Mouse (Mus musculus): ENCODE results near the gene Dus3l. TPM values are rescaled to one million over a fixed set of nuclear protein-coding genes. Genes with fewer than 3 reads are reported as not detected.

The Dus3l gene
- total RNA-seq (2017): 21.0 and 26.2 TPM in 2 replicates

DNA sequence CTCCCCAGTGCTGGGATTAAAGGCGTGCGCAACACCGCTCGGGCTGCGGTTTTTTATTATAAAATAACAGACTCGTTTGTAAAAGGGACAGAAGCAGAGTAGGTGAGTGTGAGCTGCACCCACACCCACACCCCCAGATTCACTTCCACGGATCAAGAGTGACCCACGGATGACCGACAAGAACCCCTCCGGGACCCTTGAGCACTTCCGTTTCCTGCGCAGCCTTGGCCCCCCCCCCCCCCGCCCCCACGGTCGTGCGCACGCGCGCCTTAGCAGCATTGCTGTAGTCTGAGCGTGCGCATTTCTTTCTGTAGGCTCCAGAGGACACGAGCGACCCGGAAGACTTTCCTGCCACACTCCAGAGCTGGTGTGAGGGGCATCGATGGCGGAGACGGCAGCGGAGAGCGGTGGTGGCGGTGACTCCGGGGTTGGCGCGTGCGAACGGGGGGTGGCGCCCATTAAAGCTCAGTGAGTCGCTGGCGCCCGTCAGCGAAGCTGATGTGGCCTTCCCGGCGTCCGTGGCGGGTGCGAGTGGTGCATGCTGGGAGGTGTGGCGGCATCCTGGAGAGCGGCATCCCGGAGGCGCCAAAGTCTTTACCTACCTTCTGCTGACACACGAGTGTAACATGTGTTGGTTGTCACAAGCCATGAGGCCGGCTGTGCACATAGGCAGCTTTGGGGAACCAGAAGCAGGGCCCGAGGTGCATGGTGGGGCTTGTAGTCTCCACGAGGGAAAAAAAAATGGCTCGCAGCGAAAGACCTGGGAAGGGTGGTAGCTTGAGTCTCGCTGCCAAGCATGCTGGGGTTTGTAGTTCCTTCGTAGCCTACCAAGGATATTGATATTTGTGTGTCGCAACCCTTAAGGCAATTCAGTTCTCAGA lies at the start of gene Dus3l:
Gene Dus3l (plus strand): TSS at position 284 of the 881 bp plus-strand sequence.
- peak; percentile 75 to 78 for ATAC-seq (replicated peaks in 1 of 2; ENCODE audit: insufficient read depth in 1 of 2, low FRiP score in 2 of 2, low TSS enrichment in 1 of 2, low read depth in 1 of 2, poor library complexity in 2 of 2, severe bottlenecking in 2 of 2)

DNA sequence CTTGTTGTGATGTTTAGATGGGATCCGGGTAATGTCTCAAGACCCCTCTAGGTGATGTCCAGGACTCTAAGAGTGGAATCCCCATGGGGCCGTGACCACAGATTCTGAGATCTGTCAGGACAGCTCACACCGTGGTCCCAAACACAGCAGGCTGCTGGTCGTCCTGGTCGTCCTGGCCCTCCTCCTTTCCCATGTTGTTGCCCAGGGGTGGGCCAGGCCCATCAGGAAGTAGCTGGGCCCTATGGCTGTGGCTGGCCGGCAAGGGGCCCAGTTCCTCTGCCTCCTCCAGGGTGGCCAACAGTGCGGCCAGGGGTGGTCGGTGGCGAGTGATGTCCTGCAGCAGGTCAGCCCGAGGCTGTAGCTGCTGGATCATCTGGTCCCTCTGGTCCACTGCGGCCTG lies 49.2 kb upstream of the Dus3l start:
- no peak for ATAC-seq (replicated peaks in 1 of 2; ENCODE audit: insufficient read depth in 1 of 2, low FRiP score in 2 of 2, low TSS enrichment in 1 of 2, low read depth in 1 of 2, poor library complexity in 2 of 2, severe bottlenecking in 2 of 2)

DNA sequence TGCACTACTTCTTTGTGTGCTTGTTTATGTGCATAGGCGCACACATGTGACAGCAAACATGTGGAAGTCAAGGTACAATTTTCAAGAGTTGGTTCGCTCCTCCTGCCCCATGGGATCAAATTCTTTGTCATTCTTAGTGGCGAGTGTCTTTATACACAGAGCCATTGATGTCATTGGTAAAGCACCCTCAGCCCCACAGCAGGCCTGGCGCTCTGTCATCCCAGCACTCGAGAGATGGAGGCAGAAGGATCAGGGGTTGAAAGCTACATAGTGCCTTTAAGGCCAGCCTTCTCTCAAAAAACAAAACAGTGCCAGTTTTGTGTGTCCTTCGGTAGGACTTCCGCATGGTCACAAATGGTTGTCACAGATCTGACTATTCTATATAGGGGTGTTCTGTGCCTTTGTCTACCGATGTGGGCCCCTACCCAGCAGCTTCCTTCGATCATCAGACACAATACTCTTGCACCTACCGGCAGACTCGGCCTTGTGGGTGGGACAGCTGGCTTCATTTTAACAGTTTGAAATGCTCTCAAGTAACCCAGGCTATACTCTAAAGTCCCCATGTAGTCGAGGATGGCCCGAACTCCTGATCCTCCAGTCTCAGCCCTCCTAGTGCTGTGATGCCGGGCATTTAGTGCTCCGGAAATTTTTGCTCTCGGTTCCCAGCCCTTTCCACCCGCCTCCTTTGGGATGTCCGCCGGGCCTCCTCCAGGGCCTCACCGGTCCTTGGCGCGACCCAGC lies 48.5 kb upstream of the Dus3l start:
- no peak for ATAC-seq (replicated peaks in 1 of 2; ENCODE audit: insufficient read depth in 1 of 2, low FRiP score in 2 of 2, low TSS enrichment in 1 of 2, low read depth in 1 of 2, poor library complexity in 2 of 2, severe bottlenecking in 2 of 2)

DNA sequence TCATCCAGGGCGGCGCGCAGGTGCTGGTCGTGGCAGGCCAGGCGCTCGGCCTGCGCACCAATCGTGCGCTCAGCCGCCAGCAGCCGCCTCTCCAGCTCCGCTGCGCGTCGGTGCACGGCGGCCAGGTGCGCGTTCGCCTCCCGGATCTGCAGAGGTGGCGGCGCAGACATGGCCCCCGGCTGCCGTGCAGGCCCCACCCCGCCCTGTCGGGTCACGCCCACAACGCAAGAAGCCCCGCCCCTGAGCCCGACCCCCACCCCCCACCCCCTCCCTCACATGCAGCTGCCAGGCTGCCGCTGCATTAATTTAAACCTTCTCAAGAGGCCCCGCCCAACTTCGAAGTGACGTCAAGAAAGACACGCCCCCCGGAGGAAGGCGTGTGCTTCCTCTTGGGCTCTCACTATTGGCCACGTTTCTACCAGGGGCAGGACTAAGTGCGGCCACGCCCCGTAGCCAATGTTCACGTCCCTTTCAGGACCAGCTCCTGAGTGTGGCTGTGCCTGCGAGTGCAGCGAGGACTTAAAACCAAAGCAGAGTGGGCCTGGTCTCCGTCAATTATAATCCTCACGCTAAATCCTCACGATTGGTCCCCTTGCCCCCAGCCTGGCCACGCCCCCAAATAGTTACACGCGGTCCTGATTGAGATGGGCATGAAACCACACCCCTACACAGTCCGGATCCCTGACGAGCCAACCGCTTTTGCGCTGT lies 47.7 kb upstream of the Dus3l start:
- ATAC-seq (replicated peaks in 1 of 2; ENCODE audit: insufficient read depth in 1 of 2, low FRiP score in 2 of 2, low TSS enrichment in 1 of 2, low read depth in 1 of 2, poor library complexity in 2 of 2, severe bottlenecking in 2 of 2): peak; percentile 89 to 91

DNA sequence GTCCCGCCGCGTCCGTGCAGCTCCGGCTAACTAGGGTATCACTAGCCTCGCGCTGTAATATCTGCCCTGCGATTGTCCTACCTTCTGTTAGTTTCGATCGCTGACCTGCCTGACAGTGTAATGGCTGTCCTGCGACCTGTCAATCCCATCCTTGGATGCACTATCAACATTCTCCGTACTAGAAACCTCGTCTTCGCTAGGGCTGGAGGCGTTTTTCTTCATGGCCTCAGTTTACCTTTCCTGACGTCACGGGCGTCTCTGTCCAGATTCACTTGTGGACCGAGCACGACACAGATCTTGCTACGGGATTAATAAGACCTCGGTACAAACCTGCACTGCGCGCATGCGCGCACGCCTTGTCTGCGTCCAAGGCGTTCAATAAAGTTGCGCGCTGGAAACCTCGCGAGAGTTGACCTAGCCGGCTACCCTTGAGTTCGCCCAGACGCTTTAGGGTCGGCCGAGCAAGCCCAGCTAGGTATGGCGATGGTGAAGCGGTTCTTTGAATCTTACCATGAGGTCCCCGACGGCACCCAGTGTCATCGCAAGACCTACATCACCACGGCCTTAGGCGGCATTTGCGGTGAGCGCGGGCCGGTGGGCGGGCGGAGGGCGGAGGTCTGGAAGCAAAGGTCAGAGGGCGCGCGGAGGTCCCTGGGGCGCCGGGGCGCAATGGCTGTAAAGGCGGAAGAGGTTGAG lies 47.0 kb upstream of the Dus3l start, which contains the start of the genes Ndufa11 and Vmac:
Gene Ndufa11 (plus strand): TSS at position 405 of the 696 bp plus-strand sequence.
Gene Vmac (minus strand): TSS at position 660 of the 696 bp plus-strand sequence.
- peak; percentile 63 to 70 for ATAC-seq (replicated peaks in 1 of 2; ENCODE audit: insufficient read depth in 1 of 2, low FRiP score in 2 of 2, low TSS enrichment in 1 of 2, low read depth in 1 of 2, poor library complexity in 2 of 2, severe bottlenecking in 2 of 2)

DNA sequence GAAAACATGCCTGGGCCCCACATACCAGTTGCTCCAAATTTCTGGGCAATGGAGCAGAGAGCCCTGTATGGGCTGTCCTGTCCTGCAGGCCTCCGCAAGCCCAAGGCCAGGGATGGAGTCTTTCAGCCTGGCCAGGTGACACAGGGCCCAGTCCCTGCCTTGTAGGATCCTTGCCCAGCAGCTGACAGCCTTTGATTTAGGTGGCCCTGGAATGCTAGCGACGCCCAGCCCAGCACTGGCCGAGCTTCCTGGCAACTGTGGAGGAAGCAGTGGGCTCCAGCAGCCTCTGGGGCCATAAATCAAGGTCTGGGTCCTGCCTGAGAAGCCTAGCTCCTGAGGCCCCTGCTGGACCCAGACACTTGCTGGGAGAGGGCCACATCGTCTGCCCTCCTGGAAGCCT lies 42.1 kb upstream of the Dus3l start:
- ATAC-seq (replicated peaks in 1 of 2; ENCODE audit: insufficient read depth in 1 of 2, low FRiP score in 2 of 2, low TSS enrichment in 1 of 2, low read depth in 1 of 2, poor library complexity in 2 of 2, severe bottlenecking in 2 of 2): no peak

DNA sequence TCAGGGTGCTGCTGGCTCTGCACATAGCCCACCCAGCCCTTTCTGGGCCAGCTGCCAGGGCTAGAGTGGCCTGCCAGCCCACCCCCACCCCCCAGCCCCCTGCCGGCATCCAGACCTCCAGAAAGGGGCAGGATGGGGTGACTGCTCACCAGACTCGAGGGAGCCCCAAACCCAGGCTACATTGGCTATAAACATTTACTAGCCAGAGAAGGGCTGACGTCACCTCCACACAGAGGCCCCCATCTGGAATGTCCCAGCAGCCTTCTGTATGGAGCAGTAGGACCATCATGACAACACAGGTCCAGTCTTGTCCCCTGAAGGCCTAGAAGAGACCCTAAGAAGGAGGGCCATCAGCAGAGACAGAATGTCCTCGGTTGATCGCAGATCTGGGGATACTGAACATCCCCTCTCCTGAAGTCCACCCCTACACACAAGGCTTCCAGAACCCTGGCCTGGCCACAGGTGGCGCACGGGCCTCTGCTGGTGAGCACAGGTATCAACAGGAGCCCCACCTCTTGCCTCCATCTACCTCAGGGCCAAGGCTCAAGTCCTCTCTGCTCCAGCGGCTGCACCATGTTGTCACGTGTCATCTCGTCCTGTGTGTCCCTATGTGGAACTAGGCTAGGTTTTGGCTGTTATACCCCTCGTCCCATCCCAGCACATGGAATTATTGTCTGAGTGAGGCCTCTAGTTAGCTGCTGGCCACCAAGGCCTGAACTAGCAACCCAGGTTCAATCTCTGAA lies 41.0 kb upstream of the Dus3l start:
- no peak for ATAC-seq (replicated peaks in 1 of 2; ENCODE audit: insufficient read depth in 1 of 2, low FRiP score in 2 of 2, low TSS enrichment in 1 of 2, low read depth in 1 of 2, poor library complexity in 2 of 2, severe bottlenecking in 2 of 2)

DNA sequence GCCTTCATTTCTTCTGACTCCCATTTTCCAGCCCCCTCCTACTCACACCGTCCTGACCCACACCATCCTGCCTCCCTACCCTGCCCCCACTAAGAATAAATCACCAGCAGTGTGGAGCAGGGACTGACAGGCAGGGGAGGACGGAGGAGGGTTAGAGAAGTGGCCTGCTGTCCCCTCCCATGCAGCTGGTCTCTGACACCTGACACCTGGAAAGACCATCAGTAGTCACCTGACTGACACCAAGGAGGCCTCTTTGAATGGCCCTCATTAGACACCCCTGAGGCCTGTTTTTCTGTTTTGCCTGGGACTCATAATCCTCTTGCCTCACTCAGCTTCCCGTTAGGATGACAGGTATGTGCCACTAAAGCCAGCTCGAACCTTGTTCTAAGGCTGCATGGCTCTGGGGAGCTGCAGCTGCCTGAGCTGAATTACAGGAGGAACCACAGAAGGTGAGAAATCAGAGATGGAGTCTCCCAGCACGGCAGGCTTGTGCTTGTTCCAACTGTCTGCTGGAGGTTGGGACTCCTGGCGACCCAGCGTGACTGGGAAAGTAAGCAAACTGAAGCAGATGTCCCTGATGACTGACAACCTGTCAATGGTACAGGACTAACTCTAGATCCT lies 37.4 kb upstream of the Dus3l start:
- ATAC-seq (replicated peaks in 1 of 2; ENCODE audit: insufficient read depth in 1 of 2, low FRiP score in 2 of 2, low TSS enrichment in 1 of 2, low read depth in 1 of 2, poor library complexity in 2 of 2, severe bottlenecking in 2 of 2): no peak

DNA sequence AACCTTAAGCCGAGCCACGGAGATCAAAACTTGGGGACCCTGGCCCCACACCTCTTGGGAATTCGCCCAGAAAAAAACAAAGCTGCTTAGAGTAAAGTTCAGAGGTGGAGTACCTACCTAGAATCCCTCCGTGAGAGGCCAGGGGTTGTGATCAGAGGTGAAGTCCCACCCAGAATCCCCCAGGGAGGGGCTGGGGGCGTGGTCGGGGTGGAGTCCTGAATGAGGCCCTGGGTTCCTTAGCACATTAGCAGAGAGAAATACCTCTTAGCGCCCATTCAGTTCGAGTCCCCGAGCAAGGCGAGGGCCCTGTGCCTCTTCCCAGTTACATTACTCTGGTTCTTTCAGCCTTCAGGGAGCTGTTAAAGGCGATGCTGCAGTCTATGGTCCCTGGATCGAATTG lies 36.9 kb upstream of the Dus3l start:
- ATAC-seq (replicated peaks in 1 of 2; ENCODE audit: insufficient read depth in 1 of 2, low FRiP score in 2 of 2, low TSS enrichment in 1 of 2, low read depth in 1 of 2, poor library complexity in 2 of 2, severe bottlenecking in 2 of 2): no peak

DNA sequence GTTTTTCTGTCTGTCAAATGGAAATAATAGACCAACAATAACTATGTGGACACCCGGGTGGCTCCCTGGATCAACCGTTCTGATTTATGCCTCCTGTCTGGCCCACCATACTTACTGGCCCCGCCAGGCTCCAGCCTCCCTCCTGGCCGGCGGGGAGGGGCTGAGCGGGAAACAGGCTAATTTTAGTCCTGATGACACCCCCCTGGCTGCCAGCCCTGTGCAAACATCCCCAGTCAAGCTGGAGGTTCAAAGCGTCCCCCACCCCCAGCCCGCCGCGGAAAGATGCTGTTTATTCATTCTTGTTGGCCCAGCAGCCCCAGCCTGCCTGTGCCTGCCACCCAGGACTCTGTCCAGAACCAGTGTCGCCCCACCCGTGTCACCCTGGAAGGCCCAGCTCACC lies 36.4 kb upstream of the Dus3l start:
- no peak for ATAC-seq (replicated peaks in 1 of 2; ENCODE audit: insufficient read depth in 1 of 2, low FRiP score in 2 of 2, low TSS enrichment in 1 of 2, low read depth in 1 of 2, poor library complexity in 2 of 2, severe bottlenecking in 2 of 2)

DNA sequence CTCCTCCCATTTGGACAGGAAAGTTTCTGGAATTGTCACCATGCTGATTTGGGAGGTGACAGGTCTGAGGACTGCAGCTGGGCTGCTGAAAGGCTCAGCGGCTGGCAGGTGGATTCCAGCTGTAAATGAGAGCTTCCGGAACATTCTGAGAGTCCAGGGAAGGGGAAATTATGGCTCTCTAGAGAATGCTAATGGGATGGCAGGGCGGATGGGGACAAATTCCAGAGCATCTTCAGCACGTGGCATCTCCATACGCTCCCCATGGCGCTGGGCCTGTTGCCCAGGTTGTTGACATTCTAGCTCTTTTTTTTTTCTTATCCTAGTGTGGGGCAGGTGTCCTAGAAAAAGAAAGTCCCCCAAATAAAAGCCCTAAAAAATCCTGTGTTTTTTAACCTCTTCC lies 35.4 kb upstream of the Dus3l start:
- no peak for ATAC-seq (replicated peaks in 1 of 2; ENCODE audit: insufficient read depth in 1 of 2, low FRiP score in 2 of 2, low TSS enrichment in 1 of 2, low read depth in 1 of 2, poor library complexity in 2 of 2, severe bottlenecking in 2 of 2)

DNA sequence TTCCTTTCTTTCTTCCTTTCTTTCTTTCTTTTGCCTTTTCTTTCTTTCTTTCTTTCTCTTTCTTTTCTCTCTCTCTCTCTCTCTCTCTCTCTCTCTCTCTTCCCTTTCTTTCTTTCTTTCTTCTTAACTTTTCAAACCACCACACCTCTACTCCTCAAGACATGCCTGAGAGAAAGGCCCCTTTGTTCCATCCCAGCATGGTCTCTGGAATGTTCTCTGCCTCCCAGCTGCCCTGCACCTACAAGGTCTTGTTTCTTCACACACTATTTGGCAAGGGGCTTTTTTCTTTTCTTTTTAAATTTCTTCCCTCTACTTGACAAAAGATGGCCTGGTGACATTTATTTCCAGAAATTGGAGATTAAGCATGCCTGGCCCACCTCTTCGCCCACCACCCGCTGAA lies 34.9 kb upstream of the Dus3l start:
- ATAC-seq (replicated peaks in 1 of 2; ENCODE audit: insufficient read depth in 1 of 2, low FRiP score in 2 of 2, low TSS enrichment in 1 of 2, low read depth in 1 of 2, poor library complexity in 2 of 2, severe bottlenecking in 2 of 2): no peak

DNA sequence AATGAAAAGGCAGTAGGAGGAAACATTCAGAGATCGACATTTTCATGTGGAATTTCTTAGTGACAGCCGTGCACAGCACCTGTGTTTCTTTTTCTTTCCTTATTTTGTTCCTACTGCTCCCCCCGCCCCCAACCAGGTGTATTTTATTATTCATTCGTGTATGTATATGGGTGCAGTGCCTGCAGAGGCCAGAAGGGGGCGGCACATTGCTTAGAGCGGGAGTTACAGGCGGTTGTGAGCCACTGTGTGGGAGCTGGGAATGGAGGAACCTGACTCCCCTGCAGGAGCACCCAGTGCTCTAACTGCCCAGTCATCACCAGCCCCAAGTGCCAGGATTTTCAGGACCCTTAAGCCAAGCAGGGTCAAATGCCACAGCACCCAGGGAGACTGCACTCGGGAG lies 28.0 kb upstream of the Dus3l start:
- ATAC-seq (replicated peaks in 1 of 2; ENCODE audit: insufficient read depth in 1 of 2, low FRiP score in 2 of 2, low TSS enrichment in 1 of 2, low read depth in 1 of 2, poor library complexity in 2 of 2, severe bottlenecking in 2 of 2): no peak

DNA sequence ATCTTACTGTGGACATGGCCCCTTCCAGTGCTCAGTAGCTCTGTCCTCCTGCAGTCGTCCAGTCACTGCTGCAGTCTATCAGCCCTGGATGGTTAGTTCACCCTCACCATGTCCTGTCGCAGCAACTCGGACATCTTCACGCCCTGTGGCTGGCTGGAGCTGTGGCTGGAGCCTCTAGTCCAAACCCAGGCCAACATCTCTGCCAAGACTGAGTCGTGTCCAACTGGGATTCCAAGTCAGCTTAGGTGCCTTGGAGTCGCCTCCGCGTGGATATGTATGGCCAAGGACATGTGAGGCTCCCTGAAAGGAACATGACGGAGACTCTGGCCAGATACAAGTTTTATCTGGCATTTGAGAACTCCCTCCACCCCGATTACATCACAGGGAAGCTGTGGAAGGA lies 26.3 kb upstream of the Dus3l start:
- ATAC-seq (replicated peaks in 1 of 2; ENCODE audit: insufficient read depth in 1 of 2, low FRiP score in 2 of 2, low TSS enrichment in 1 of 2, low read depth in 1 of 2, poor library complexity in 2 of 2, severe bottlenecking in 2 of 2): no peak

DNA sequence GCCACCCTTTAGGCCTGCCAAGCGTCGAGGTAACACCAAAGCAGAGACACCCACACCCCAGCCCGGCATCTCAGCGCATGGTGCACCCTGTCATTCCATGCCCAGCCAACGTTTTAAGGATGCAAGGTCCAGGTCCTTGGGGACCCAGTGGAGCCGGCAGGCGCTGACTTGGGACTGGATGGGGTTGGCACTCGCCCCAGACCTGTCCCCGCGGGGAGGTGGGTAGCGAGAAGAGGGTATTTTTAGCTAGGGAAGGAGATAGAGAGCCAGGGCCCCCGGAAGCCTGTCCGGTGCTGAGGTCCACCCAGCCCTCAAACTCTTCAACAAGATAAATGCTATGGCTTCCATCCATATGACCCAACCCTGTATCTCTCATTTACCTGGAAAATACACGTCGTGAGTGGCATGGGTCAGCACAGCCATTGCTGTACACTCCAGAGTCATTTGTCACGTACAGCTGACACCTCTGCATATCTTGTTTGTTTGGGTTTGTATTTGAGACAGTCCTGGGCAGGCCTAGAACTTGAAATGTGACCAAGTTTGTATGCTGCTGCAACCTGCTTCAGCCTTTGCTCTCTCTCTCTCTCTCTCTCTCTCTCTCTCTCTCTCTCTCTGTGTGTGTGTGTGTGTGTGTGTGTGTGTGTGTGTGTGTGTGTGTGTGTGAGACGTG lies 24.3 kb upstream of the Dus3l start:
- no peak for ATAC-seq (replicated peaks in 1 of 2; ENCODE audit: insufficient read depth in 1 of 2, low FRiP score in 2 of 2, low TSS enrichment in 1 of 2, low read depth in 1 of 2, poor library complexity in 2 of 2, severe bottlenecking in 2 of 2)

DNA sequence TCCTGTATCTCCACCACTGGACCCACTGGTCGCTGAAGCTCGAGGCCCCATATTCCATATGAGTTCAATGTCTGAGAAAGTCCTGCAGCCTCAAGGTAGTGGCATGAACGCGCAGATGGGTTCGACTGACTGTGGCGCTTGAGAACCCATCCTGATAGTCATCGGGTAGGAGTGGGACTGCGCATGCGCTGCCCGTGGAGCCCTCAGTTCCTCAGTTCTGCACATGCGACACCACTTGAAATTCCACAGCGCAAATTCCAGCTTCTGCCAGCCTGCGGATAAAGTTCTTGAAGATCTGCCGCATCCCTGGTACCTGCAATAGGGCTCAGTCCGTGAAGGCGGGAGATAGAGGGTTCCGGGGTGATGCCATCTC lies 23.8 kb upstream of the Dus3l start:
- ATAC-seq (replicated peaks in 1 of 2; ENCODE audit: insufficient read depth in 1 of 2, low FRiP score in 2 of 2, low TSS enrichment in 1 of 2, low read depth in 1 of 2, poor library complexity in 2 of 2, severe bottlenecking in 2 of 2): no peak

Data from hematopoietic stem cell, adult 5-6 weeks (primary cell).